Mouse (Mus musculus) liver, postnatal 0 days (tissue): Measurements from ENCODE around the gene Itch.

ENCODE experiments used
- CTCF ChIP-seq: sonication (generic); IDR thresholded peaks from 2 replicates; pipeline ENCODE4 v1.5.1; 2016; ENCODE audit warnings: antibody characterized with exemption, low read depth
- EP300 ChIP-seq: IDR thresholded peaks from 2 replicates; pipeline ENCODE4 v1.6.1; 2016; ENCODE audit warnings: antibody characterized with exemption, low read depth, mild to moderate bottlenecking

- TF ChIP-seq CTCF (no peak), EP300 (no peak)
Measured at GRCm38 (mm10) chr2:155237276-155237675, 104.0 kb downstream of the Itch start.
